Mouse (Mus musculus): ENCODE data around the gene Neurog3. TPM values are rescaled to one million over a fixed set of nuclear protein-coding genes. Genes with fewer than 3 reads are reported as not detected.

Neurog3 gene
- polyA plus RNA-seq, 1 experiment from 2014 or later: not detected

GRCm38 (mm10) chr10:62147466-62148248 is 14.8 kb downstream of the Neurog3 start:
- DNase-seq (ENCODE audit: low spot score): no peak
- 59% methylated on average over 12 of the region's 12 CpGs for WGBS
- H3K9ac ChIP-seq (ENCODE audit: low read length): no peak overlapping the region
- H3K9me3 ChIP-seq (ENCODE audit: control insufficient read depth, low read length): no peaks in the 10 kb centered on the region
- no peak overlapping the region for H3K27ac ChIP-seq (replicated peaks; ENCODE audit: low read depth, low read length)
- no peaks in the 10 kb centered on the region for H3K4me1 ChIP-seq (ENCODE audit: control insufficient read depth, insufficient read depth, low read length)
- no peaks in the 10 kb centered on the region for H3K36me3 ChIP-seq (ENCODE audit: control insufficient read depth, insufficient read depth, low read length)
- H3K27me3 ChIP-seq (ENCODE audit: control insufficient read depth, insufficient read depth, low read length): 0 out of 2 replicates have a peak, but pooled peaks cover 2% of the 10 kb centered on the region
- no peak overlapping the region for H3K4me2 ChIP-seq (ENCODE audit: low read depth, severe bottlenecking)
- ATAC-seq (ENCODE audit: insufficient number of reproducible peaks, low FRiP score, low TSS enrichment, low read depth): no peak
- no peak overlapping the region for H3K4me3 ChIP-seq (ENCODE audit: low read depth, low read length)

GRCm38 (mm10) chr10:62149929-62150328 is 17.0 kb downstream of the Neurog3 start:
- 63% methylated on average over 7 of the region's 7 CpGs for WGBS
- H3K4me1 ChIP-seq (ENCODE audit: control insufficient read depth, insufficient read depth, low read length): no peaks in the 10 kb centered on the region
- H3K9ac ChIP-seq (ENCODE audit: low read length): no peak overlapping the region
- H3K36me3 ChIP-seq (ENCODE audit: control insufficient read depth, insufficient read depth, low read length): no peaks in the 10 kb centered on the region
- no peaks in the 10 kb centered on the region for H3K9me3 ChIP-seq (ENCODE audit: control insufficient read depth, low read length)
- ATAC-seq (ENCODE audit: insufficient number of reproducible peaks, low FRiP score, low TSS enrichment, low read depth) (no peak), DNase-seq (ENCODE audit: low spot score) (no peak)
- 0 out of 2 replicates have a peak, but pooled peaks cover 2% of the 10 kb centered on the region for H3K27me3 ChIP-seq (ENCODE audit: control insufficient read depth, insufficient read depth, low read length)
- no peak overlapping the region for H3K27ac ChIP-seq (replicated peaks; ENCODE audit: low read depth, low read length)
- H3K4me2 ChIP-seq (ENCODE audit: low read depth, severe bottlenecking): no peak overlapping the region
- H3K4me3 ChIP-seq (ENCODE audit: low read depth, low read length): no peak overlapping the region

- Histone ChIP-seq H3K4me1 (ENCODE audit: control insufficient read depth, insufficient read depth, low read length) (no peaks in the 10 kb centered on the region), H3K4me2 (ENCODE audit: low read depth, severe bottlenecking) (no peak overlapping the region), H3K36me3 (ENCODE audit: control insufficient read depth, insufficient read depth, low read length) (no peaks in the 10 kb centered on the region), H3K9me3 (ENCODE audit: control insufficient read depth, low read length) (no peaks in the 10 kb centered on the region), H3K9ac (ENCODE audit: low read length) (no peak overlapping the region), H3K4me3 (ENCODE audit: low read depth, low read length) (no peak overlapping the region), H3K27me3 (ENCODE audit: control insufficient read depth, insufficient read depth, low read length) (no peaks in the 10 kb centered on the region), H3K27ac (replicated peaks; ENCODE audit: low read depth, low read length) (no peak overlapping the region)
- DNase-seq (ENCODE audit: low spot score): no peak
- no peak for ATAC-seq (ENCODE audit: insufficient number of reproducible peaks, low FRiP score, low TSS enrichment, low read depth)
- 62% methylated on average over 10 of the region's 10 CpGs for WGBS
Measured at GRCm38 (mm10) chr10:62162410-62162809, 29.5 kb downstream of the Neurog3 start.

GRCm38 (mm10) chr10:62172841-62173553 is 40.1 kb downstream of the Neurog3 start:
- DNase-seq (ENCODE audit: low spot score) (no peak), ATAC-seq (ENCODE audit: insufficient number of reproducible peaks, low FRiP score, low TSS enrichment, low read depth) (no peak)
- Histone ChIP-seq H3K9ac (ENCODE audit: low read length) (no peak overlapping the region), H3K4me2 (ENCODE audit: low read depth, severe bottlenecking) (no peak overlapping the region), H3K4me1 (ENCODE audit: control insufficient read depth, insufficient read depth, low read length) (peaks cover 8% of the 10 kb centered on the region; the same call in 1 of the 2 replicates), H3K27ac (replicated peaks; ENCODE audit: low read depth, low read length) (no peak overlapping the region), H3K9me3 (ENCODE audit: control insufficient read depth, low read length) (no peaks in the 10 kb centered on the region), H3K4me3 (ENCODE audit: low read depth, low read length) (no peak overlapping the region), H3K27me3 (ENCODE audit: control insufficient read depth, insufficient read depth, low read length) (no peaks in the 10 kb centered on the region), H3K36me3 (ENCODE audit: control insufficient read depth, insufficient read depth, low read length) (no peaks in the 10 kb centered on the region)
- WGBS: 4% methylated on average over 9 of the region's 9 CpGs

GRCm38 (mm10) chr10:62173941-62174448 is 41.1 kb downstream of the Neurog3 start:
- 40% methylated on average over 9 of the region's 9 CpGs for WGBS
- no peak for ATAC-seq (ENCODE audit: insufficient number of reproducible peaks, low FRiP score, low TSS enrichment, low read depth)

GRCm38 (mm10) chr10:62174533-62175313 is 41.8 kb downstream of the Neurog3 start:
- H3K9me3 ChIP-seq (ENCODE audit: control insufficient read depth, low read length): no peaks in the 10 kb centered on the region
- peaks cover 8% of the 10 kb centered on the region; the same call in 1 of the 2 replicates for H3K4me1 ChIP-seq (ENCODE audit: control insufficient read depth, insufficient read depth, low read length)
- 58% methylated on average over 15 of the region's 15 CpGs for WGBS
- H3K27ac ChIP-seq (replicated peaks; ENCODE audit: low read depth, low read length): no peak overlapping the region
- ATAC-seq (ENCODE audit: insufficient number of reproducible peaks, low FRiP score, low TSS enrichment, low read depth) (no peak), DNase-seq (ENCODE audit: low spot score) (no peak)
- H3K36me3 ChIP-seq (ENCODE audit: control insufficient read depth, insufficient read depth, low read length): no peaks in the 10 kb centered on the region
- no peak overlapping the region for H3K9ac ChIP-seq (ENCODE audit: low read length)
- H3K27me3 ChIP-seq (ENCODE audit: control insufficient read depth, insufficient read depth, low read length): no peaks in the 10 kb centered on the region
- no peak overlapping the region for H3K4me2 ChIP-seq (ENCODE audit: low read depth, severe bottlenecking)
- no peak overlapping the region for H3K4me3 ChIP-seq (ENCODE audit: low read depth, low read length)

More at GRCm38 (mm10) chr10:62173941-62174448, 41.1 kb downstream of the Neurog3 start:
- H3K36me3 ChIP-seq (ENCODE audit: control insufficient read depth, insufficient read depth, low read length): no peaks in the 10 kb centered on the region
- no peak overlapping the region for H3K4me3 ChIP-seq (ENCODE audit: low read depth, low read length)
- no peak overlapping the region for H3K4me2 ChIP-seq (ENCODE audit: low read depth, severe bottlenecking)
- DNase-seq (ENCODE audit: low spot score): no peak
- H3K4me1 ChIP-seq (ENCODE audit: control insufficient read depth, insufficient read depth, low read length): peaks cover 8% of the 10 kb centered on the region; the same call in 1 of the 2 replicates
- H3K27ac ChIP-seq (replicated peaks; ENCODE audit: low read depth, low read length): no peak overlapping the region
- no peak overlapping the region for H3K9ac ChIP-seq (ENCODE audit: low read length)
- H3K27me3 ChIP-seq (ENCODE audit: control insufficient read depth, insufficient read depth, low read length): no peaks in the 10 kb centered on the region
- H3K9me3 ChIP-seq (ENCODE audit: control insufficient read depth, low read length): no peaks in the 10 kb centered on the region

GRCm38 (mm10) chr10:62179944-62180343 is 47.1 kb downstream of the Neurog3 start:
- no peaks in the 10 kb centered on the region for H3K36me3 ChIP-seq (ENCODE audit: control insufficient read depth, insufficient read depth, low read length)
- H3K4me3 ChIP-seq (ENCODE audit: low read depth, low read length): no peak overlapping the region
- no peak for ATAC-seq (ENCODE audit: insufficient number of reproducible peaks, low FRiP score, low TSS enrichment, low read depth)
- H3K27ac ChIP-seq (replicated peaks; ENCODE audit: low read depth, low read length): no peak overlapping the region
- DNase-seq (ENCODE audit: low spot score): no peak
- no peaks in the 10 kb centered on the region for H3K27me3 ChIP-seq (ENCODE audit: control insufficient read depth, insufficient read depth, low read length)
- 91% methylated on average over 3 of the region's 3 CpGs for WGBS
- H3K9me3 ChIP-seq (ENCODE audit: control insufficient read depth, low read length): no peaks in the 10 kb centered on the region
- H3K4me2 ChIP-seq (ENCODE audit: low read depth, severe bottlenecking): no peak overlapping the region
- H3K9ac ChIP-seq (ENCODE audit: low read length): no peak overlapping the region
- H3K4me1 ChIP-seq (ENCODE audit: control insufficient read depth, insufficient read depth, low read length): no peaks in the 10 kb centered on the region

- Histone ChIP-seq H3K4me3 (ENCODE audit: low read depth, low read length) (no peak overlapping the region), H3K27ac (replicated peaks; ENCODE audit: low read depth, low read length) (no peak overlapping the region), H3K9ac (ENCODE audit: low read length) (no peak overlapping the region), H3K36me3 (ENCODE audit: control insufficient read depth, insufficient read depth, low read length) (no peaks in the 10 kb centered on the region), H3K4me2 (ENCODE audit: low read depth, severe bottlenecking) (no peak overlapping the region), H3K4me1 (ENCODE audit: control insufficient read depth, insufficient read depth, low read length) (no peaks in the 10 kb centered on the region), H3K27me3 (ENCODE audit: control insufficient read depth, insufficient read depth, low read length) (no peaks in the 10 kb centered on the region), H3K9me3 (ENCODE audit: control insufficient read depth, low read length) (no peaks in the 10 kb centered on the region)
- DNase-seq (ENCODE audit: low spot score) (no peak), ATAC-seq (ENCODE audit: insufficient number of reproducible peaks, low FRiP score, low TSS enrichment, low read depth) (no peak)
- WGBS: 50% methylated on average over 3 of the region's 3 CpGs
Measured at GRCm38 (mm10) chr10:62181701-62182100, 48.8 kb downstream of the Neurog3 start.
